Mouse (Mus musculus) G1E (cell line): ENCODE measurements around the gene Wfdc10. TPM values are rescaled to one million over a fixed set of nuclear protein-coding genes. Genes with fewer than 3 reads are reported as not detected.

Source experiments
- ATAC-seq: 2 replicates; pipeline ENCODE4 v1.8.0; 2016; ENCODE audit warnings: mild to moderate bottlenecking; ENCODE audit not compliant: insufficient number of reproducible peaks, poor library complexity, low FRiP score, severe bottlenecking; ENCODE audit errors: extremely low read depth
- DNase-seq: peaks from one replicate; pipeline ENCODE4 v3.0.0; 2012; ENCODE audit warnings: low spot score
- H3K27me3 ChIP-seq: 2 replicates; pipeline ENCODE4 v1.6.1; 2012; ENCODE audit warnings: mild to moderate bottlenecking, low read length, inconsistent platforms; ENCODE audit not compliant: insufficient read depth
- H3K36me3 ChIP-seq: replicated peaks from 2 replicates; pipeline ENCODE3; 2012; ENCODE audit warnings: mild to moderate bottlenecking, inconsistent platforms
- H3K4me1 ChIP-seq: 2 replicates; pipeline ENCODE4 v1.6.1; 2012; ENCODE audit warnings: low read depth, low read length, inconsistent platforms, mixed read lengths; ENCODE audit not compliant: insufficient read depth
- H3K4me3 ChIP-seq: 2 replicates; pipeline ENCODE4 v1.5.1; 2012; ENCODE audit warnings: low read depth, mild to moderate bottlenecking, inconsistent platforms, low read length, moderate library complexity, mixed read lengths
- H3K9me3 ChIP-seq: replicated peaks from 2 replicates; pipeline ENCODE4 v1.6.1; 2012; ENCODE audit warnings: inconsistent platforms
- CTCF ChIP-seq: IDR thresholded peaks from 2 replicates; pipeline ENCODE4 v1.5.1; 2012; ENCODE audit warnings: low read depth, low read length, inconsistent platforms, mixed read lengths
- GATA1 ChIP-seq: IDR thresholded peaks from 2 replicates; pipeline ENCODE4 v1.6.1; 2012; ENCODE audit warnings: borderline replicate concordance, low read length, inconsistent platforms, mixed read lengths
- GATA2 ChIP-seq: IDR thresholded peaks from 2 replicates; pipeline ENCODE4 v1.6.1; 2012; ENCODE audit warnings: low read depth, low read length, inconsistent platforms, borderline replicate concordance
- POLR2AphosphoS5 ChIP-seq: IDR thresholded peaks from 2 replicates; pipeline ENCODE4 v1.6.1; 2012; ENCODE audit warnings: low read depth, low read length, inconsistent platforms; ENCODE audit not compliant: insufficient replicate concordance
- TAL1 ChIP-seq: conservative IDR thresholded peaks from 2 replicates; pipeline ENCODE4 v1.6.1; 2012; ENCODE audit warnings: low read depth, low read length, inconsistent platforms, mixed read lengths
- polyA plus RNA-seq: library from polyadenylated mRNA; stranded (reverse); fragments of >175 nt; gene quantifications from 2 replicates; pipeline ENCODE4 v1.2.3, GENCODE M21; 2012
- total RNA-seq, 2 experiments: library from RNA; stranded (forward) in 1 of 2; stranded (reverse) in 1 of 2; fragments of 200-1000 nt in 1 of 2; fragments of >200 nt in 1 of 2; fragmentation: Nextera tagmentation in 1 of 2; gene quantifications; 2 replicates each; pipeline ENCODE4 v1.2.3; 2014 to 2017

Gene Wfdc10
- total and polyA plus RNA-seq, 3 experiments = not detected

- Histone ChIP-seq H3K4me3 (no peak within 1 kb of the TSS), H3K9me3 (no peaks in the 10 kb centered on the region), H3K36me3 (no peaks in the 10 kb centered on the region), H3K27me3 (0 out of 2 replicates have a peak, but pooled peaks cover 2% of the 10 kb centered on the region), H3K4me1 (peaks cover 8% of the 10 kb centered on the region)
- ATAC-seq = no peak
- DNase-seq = no peak
- TF ChIP-seq TAL1 (no peak), GATA1 (no peak), POLR2AphosphoS5 (no peak), CTCF (no peak), GATA2 (no peak)
Measured at GRCm38 (mm10) chr2:164638696-164639095, 17.1 kb upstream of the Wfdc10 start, which contains the start of gene Wfdc16. Gene Wfdc16, minus strand, starts transcription at chr2:164638796.

DNA sequence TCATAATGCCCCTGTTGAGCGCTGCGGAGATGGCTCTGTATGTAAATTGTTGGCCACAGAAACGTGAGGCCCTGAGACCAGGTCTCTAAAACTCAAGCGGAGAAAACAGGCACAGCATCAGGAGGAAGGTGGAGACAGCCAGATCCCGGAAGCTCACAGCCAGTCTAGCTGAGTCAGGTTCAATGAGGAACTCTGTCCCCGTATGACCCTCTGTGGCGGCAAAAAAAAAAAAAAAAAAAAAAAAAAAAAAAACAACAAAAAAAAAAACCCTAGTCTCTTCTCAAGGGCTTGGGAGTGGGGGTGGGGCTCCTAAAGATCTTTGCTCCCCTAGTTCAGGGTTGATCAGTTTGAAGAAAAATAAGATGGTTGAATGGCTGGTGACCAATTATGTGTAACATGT, 14.7 kb upstream of the Wfdc10 start:
- Histone ChIP-seq H3K9me3 (no peaks in the 10 kb centered on the region), H3K4me3 (no peak overlapping the region), H3K36me3 (no peaks in the 10 kb centered on the region), H3K4me1 (peaks cover 8% of the 10 kb centered on the region), H3K27me3 (peaks cover 4% of the 10 kb centered on the region; the same call in 1 of the 2 replicates)
- ATAC-seq (peak; percentile 87), DNase-seq (peak; percentile 14)
- no peak for TF ChIP-seq CTCF
- TF ChIP-seq TAL1 = no peak
- TF ChIP-seq GATA2 = no peak
- TF ChIP-seq POLR2AphosphoS5 = no peak
- TF ChIP-seq GATA1 = no peak

DNA sequence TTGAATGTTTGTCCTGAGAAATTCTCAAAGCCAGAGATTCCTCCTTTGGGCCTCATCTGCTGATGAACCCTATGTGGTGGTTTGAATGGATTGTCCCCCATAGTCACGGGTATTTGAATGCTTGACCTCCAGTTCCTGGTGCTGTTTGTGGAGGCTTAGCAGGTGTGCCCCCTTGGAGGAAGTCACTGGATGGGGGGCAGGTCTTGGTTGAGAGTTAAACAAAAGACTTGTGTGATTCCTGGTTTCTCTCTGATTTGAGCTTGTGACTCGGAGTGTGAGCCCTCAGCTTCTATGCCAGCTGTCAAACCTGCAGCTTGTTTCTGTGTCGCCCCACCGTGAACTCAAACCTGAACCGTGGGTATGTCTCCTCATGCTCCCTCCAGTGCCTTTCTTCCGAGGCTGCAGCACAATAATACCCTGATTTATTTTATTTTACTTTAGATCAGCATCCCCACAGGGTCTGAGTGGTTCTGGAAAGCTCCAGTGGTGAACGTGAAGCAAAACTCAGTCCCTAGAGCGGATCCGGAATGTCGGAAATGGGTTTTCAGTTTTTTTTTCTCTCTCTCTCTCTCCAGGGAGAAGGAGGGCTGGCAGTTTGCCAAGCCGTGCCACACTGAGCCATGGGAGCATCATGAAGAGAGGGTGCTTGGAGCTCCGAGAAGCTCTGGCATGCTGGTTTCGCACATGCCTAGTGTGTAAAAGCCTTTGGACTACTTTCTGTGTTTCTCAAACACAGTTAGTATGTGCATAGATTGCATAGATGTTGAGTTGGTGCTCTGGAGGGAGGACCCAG, 13.8 kb upstream of the Wfdc10 start:
- H3K9me3 ChIP-seq = no peaks in the 10 kb centered on the region
- DNase-seq (no peak), ATAC-seq (no peak)
- H3K4me1 ChIP-seq = peaks cover 8% of the 10 kb centered on the region
- H3K4me3 ChIP-seq = no peak overlapping the region
- no peak for TF ChIP-seq GATA1
- no peak for TF ChIP-seq POLR2AphosphoS5
- no peak for TF ChIP-seq CTCF
- TF ChIP-seq TAL1 = no peak
- no peak for TF ChIP-seq GATA2
- H3K36me3 ChIP-seq = no peaks in the 10 kb centered on the region
- H3K27me3 ChIP-seq = peaks cover 4% of the 10 kb centered on the region; the same call in 1 of the 2 replicates

- Histone ChIP-seq H3K36me3 (no peaks in the 10 kb centered on the region), H3K27me3 (no peaks in the 10 kb centered on the region), H3K9me3 (no peaks in the 10 kb centered on the region), H3K4me3 (no peak within 1 kb of the TSS), H3K4me1 (0 out of 2 replicates have a peak, but pooled peaks cover 3% of the 10 kb centered on the region)
- no peak for DNase-seq
- no peak for TF ChIP-seq POLR2AphosphoS5
- TF ChIP-seq GATA2 = no peak
- no peak for TF ChIP-seq GATA1
- no peak for TF ChIP-seq TAL1
- no peak for TF ChIP-seq CTCF
- no peak for ATAC-seq
Measured at GRCm38 (mm10) chr2:164656483-164656882, 637 bp downstream of the Wfdc10 start, which contains the start of gene Wfdc9. Gene Wfdc9, minus strand, starts transcription at chr2:164656583.

GRCm38 (mm10) chr2:164664851-164665250, 9.0 kb downstream of the Wfdc10 start:
- Histone ChIP-seq H3K9me3 (peaks cover 6% of the 10 kb centered on the region), H3K4me1 (no peaks in the 10 kb centered on the region), H3K4me3 (no peak overlapping the region), H3K27me3 (no peaks in the 10 kb centered on the region), H3K36me3 (no peaks in the 10 kb centered on the region)
- DNase-seq (no peak), ATAC-seq (no peak)
- no peak for TF ChIP-seq GATA2
- no peak for TF ChIP-seq TAL1
- TF ChIP-seq POLR2AphosphoS5 = no peak
- TF ChIP-seq CTCF = no peak
- no peak for TF ChIP-seq GATA1

DNA sequence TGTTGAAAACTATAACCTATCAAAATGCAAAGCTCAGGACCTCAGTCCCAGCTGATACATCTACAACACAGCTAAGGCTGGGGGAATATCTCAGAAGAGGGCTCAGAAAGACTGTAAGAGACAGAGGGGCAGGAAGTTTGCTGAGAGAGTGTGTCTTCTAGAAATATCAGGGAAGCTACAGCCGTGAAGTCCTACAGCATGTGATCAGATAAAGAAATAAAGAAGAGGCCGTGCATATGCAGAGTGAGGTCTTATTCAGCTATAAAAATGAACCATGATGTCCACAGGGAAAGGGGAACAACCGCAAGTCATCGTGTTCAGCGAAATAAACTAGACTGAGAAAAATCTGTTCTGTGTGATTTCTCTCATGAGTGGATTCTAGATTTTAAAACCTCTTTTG, 14.4 kb downstream of the Wfdc10 start:
- Histone ChIP-seq H3K36me3 (no peaks in the 10 kb centered on the region), H3K4me3 (no peak overlapping the region), H3K9me3 (peaks cover 9% of the 10 kb centered on the region), H3K4me1 (no peaks in the 10 kb centered on the region; the same call in 1 of the 2 replicates), H3K27me3 (no peaks in the 10 kb centered on the region)
- ATAC-seq = no peak
- no peak for DNase-seq
- TF ChIP-seq GATA2 = no peak
- TF ChIP-seq CTCF = no peak
- TF ChIP-seq GATA1 = no peak
- TF ChIP-seq TAL1 = no peak
- TF ChIP-seq POLR2AphosphoS5 = no peak
